Mouse (Mus musculus): ENCODE data around the gene Mansc4.

The Mansc4 gene

DNA sequence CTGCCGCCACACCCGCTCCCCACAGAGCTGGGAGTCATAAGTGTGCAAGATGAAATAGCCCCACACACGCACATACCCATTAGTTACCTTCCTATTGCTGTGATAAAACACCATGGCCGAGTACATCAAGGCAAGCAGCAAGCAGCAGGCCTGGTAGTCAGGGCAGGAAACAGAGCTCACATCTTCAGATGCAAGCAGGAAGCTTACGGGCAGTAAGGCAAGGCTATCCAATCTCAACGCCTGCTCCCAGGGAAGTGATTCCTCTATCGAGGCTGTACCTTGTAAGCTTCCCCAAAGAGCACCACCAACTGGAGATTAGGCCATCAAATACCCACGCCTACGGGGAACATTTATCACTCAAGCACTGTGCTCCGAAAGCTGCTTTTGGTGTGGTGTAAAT is 6.9 kb downstream of the Mansc4 start:
- no peak for DNase-seq (ENCODE audit: extremely low read depth, low read depth)

DNA sequence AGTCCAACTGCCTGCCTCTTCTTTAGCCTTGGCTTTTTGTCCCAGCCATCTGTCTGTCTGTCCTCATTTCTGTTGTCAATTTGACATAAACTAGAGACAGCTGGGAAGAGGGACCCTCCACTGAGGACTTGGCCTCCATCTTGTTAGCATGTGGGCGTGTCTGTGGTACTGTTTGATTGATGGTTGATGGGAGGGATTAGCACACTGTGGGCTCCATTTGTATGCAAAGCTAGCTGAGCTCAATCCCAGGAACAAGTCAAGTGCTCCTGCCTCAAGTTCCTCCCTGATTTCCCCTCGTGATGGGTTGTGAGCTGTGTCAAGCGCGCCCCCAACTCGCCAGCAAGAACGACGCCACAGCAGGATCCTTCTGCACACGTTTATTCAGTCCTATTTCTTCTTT is 10.0 kb downstream of the Mansc4 start:
- DNase-seq (ENCODE audit: extremely low read depth, low read depth) = no peak

DNA sequence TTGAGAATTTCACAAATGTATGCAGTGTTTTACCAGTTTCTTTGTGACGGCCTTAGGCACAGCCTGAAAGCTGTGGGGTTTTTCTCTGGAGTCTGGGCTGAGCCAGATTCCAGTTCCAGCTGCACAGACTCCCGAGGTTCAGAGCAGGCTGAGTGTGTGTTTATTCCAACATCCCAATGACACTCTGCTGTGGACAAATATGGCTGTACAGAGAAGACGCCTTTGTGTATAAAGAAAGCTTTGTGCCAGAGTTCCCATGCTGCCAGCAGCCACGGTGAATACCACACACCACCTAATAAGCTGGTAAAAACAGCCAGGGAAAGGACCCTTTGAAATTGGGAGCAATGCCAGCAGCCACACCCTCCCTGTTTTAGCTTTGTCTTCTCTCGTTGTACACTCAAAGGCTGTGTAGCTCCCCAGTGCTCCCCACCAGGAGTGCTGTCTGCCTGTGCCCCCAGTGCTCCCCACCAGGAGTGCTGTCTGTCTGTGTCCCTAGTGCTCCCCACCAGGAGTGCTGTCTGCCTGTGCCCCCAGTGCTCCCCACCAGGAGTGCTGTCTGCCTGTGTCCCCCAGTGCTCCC is 10.9 kb downstream of the Mansc4 start:
- no peak for DNase-seq (ENCODE audit: extremely low read depth, low read depth)

DNA sequence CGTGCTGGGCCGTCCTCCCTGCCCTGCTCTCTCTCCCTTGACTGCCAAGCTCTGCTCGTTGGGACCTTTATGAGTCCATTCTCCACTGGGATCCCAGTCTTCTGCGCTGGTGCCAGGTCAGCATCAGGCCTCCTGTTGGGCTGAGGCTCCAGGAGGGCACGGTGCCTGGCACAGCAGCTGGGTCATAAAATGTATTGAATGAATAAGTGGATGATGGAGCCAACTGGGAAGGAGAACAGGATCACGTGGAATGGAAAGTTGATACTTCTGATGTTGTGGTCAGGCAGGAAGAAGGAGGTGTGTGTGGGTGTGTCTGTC is 21.9 kb downstream of the Mansc4 start:
- no peak for DNase-seq (ENCODE audit: extremely low read depth, low read depth)

DNA sequence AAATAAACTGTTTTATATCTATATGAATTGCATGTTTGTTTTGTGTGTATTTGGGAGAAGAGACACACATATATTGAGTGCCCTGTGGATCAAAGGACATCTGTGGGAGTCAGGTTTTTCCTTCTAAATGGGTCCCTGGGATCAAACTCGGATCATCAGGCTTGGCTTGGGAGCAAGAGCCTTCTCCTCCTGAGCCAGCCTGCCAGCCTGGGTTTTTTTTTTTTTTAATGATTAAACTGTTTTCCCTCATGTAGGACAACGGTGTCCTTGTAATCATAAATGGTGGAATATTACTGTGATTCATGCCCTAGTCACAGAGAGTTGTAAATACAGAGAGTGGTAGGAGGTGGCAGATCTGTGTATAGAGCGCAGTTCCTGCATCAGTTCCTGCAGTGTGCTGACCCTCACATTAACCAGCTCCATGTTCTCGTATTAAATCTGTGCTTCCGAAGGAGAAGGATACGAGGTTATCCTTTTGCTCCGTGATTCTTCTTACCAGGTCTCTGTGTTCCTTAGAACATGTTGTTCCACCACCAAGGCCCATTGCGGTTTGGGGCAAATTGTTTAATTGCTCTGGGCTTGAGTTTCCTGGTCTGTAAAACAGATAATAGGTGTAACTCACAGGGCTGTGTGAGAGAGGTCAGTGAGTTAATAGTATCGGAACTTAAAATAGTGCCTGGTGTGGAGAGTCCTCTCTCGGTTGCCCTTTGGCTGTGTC is 22.4 kb downstream of the Mansc4 start:
- no peak for DNase-seq (ENCODE audit: extremely low read depth, low read depth)

DNA sequence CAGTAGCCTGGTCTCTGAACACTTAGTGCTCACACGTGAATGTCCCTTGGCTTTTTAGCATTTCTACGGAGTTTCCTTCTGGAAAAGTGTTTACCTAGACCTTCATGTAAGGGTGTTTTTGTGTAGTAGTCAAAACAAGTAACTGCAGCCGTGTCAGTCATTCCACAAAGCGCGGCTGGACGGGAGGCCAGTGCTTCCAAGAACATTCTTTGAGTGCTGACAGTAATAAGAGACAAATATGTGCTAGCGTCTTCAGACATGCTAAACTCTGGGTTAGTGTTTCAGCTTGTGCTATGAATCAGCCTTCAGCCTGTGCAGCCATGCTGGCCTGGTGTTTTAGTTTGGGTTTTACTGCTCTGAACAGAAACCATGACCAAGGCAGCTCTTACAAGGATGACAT is 24.1 kb downstream of the Mansc4 start:
- no peak for DNase-seq (ENCODE audit: extremely low read depth, low read depth)

DNA sequence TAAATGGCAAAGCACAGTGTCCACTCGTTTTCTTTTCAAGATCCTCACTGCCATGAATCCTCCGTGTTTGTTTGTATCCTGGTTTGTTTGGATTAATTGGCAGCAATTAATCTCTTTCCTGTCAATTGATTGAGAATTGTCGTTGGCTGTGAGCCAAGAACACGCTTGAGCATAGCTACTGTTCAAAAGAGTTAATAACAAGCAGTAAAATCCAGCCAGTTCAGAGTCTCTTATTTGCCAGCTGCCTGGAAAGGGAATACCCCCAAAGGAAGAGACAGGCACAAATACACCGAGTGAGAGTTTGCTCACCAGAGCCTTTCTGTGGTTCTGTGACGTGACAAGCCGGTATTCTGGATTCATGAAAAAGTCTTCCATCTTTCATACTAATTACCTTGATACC is 24.8 kb downstream of the Mansc4 start:
- no peak for DNase-seq (ENCODE audit: extremely low read depth, low read depth)

DNA sequence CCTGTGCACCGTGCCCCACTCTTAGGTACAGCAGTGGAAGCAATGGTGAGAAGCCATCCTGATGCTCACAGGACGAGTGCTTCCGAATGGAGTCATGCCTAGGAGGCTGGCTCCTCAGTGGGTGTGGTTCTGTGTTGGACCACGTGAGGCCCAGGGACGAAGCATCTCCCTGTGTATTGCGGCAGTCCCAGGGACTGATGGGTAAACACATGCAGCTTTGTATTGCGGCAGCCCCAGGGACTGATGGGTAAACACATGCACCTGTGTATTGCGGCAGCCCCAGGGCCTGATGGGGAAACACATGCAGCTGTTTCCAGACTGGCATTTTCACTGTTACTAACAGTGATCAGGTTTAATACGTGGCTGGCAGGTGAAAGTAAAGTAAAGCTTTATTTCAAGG is 25.2 kb downstream of the Mansc4 start:
- DNase-seq (ENCODE audit: extremely low read depth, low read depth) = no peak

DNA sequence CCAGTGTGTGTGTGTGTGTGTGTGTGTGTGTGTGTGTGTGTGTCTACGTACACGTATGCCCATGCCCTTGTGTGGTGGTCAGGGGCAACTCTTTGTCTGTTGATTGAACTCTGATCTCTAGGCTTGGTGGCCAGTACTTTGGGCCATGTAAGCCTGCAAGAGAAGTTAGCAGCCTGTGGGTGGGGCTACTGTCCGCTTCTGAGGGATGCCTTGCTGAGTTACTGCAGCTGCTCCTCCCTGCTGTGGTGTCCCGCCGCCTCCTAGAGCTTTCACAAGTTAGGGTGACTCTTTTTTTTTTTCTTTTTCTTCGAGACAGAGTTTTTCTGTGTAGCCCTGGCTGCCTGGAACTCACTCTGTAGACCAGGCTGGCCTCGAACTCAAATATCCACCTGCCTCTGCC is 27.5 kb downstream of the Mansc4 start:
- no peak for DNase-seq (ENCODE audit: extremely low read depth, low read depth)

DNA sequence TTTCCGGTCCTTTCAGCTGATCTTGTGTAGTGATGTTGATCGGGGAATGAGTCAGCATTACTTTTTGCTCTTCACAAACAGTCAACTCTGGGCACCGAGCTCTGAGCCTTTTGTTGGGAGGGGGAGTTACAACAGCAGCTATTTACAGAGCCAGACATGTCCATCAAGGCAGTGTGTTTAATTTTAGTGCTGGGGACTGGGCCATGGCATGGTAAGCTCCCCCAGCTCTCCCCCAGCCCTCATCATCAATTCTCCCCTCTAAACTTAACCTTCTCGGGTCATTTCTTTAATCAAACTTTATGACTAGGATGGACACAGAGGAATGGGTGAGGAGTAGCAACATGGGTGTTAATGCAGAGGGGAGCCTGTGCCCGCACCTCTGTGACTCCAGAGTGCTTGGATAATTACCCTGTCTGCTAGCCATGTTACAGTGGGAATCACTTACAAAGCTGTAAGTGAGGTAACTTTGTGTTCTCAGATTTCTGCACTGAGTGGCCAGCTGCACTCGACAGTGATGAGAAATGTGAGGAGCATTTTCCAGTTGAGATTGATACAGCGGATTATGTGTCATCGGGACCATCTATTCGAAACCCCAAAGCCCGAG is 31.4 kb downstream of the Mansc4 start:
- no peak for DNase-seq (ENCODE audit: extremely low read depth, low read depth)

DNA sequence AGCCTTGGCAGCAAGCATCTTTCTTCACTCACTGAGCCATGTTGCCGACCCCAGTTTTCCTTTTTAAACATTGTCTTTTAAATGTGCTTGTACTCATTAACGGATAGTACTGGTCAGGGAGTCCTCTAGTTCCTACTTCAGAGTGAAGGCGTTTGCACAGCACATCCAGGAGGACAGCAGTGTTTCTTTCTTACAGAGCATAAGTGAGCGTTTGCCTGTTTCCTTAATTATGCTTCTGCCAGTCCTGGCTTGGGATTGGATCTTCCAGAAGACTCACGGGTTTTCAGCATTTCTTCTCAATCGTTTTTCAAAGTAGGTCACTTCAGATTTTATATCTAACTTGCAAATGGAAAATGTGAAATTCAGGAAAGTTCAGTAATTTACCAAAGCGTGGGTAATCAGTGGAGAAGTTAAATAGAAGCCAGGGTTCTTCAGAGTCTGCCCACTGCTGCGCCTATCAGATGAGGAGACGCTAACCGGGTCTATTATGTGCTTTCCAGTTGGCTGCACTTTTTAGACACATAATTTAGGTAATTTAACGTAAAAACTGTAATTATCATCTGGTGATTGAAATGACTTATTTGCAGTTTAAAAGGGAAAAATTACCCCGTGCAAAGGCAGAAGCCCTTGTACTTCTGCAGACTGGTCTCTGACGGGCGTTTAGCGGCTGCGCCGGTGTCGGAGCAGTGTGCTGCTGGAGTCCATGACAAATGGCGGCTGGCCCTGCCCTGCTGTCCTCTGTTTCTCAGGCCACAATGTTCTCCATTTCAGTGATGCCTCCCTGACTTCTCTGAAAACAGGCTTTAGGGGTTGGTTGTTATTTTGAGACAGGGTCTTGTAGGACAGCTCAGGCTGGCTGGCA is 32.8 kb downstream of the Mansc4 start:
- DNase-seq (ENCODE audit: extremely low read depth, low read depth) = no peak

DNA sequence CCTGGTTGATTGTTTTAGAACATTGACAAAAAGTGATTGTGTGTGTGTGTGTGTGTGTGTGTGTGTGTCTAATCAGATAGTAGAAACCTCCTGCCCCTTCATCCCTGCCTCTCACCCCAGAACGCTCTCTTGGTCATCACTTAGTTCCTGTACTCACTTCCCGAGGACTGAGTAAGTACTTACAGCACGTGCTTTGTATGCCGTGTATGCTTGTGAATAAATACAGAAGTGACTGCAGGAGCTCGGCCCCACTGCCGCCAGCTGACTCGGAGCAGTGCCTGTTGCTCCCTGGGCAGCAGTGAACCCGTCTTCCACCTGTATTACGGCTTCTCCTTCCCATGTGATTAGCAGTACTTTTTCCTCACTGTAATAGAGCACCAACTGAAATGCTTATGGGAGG is 34.4 kb downstream of the Mansc4 start:
- no peak for DNase-seq (ENCODE audit: extremely low read depth, low read depth)

DNA sequence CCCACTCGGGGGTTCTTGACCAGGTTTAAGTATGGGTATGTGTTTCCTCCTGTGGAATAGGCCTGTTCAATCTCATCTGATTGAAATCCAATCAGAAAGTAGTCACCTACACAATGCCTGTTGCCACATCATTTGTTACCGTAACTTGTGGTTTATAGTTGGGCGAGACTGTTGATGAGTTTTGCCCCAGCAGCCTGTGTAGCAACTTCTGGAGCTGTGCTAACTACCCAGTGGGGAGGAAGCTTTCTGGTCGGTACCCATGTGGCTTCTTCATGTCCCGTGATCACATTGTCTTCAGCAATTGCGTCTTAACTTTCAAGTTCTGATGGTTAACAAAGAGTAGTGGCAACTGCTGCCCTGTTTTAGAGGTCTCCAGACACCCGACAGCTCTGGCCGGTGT is 35.2 kb downstream of the Mansc4 start:
- DNase-seq (ENCODE audit: extremely low read depth, low read depth) = no peak

DNA sequence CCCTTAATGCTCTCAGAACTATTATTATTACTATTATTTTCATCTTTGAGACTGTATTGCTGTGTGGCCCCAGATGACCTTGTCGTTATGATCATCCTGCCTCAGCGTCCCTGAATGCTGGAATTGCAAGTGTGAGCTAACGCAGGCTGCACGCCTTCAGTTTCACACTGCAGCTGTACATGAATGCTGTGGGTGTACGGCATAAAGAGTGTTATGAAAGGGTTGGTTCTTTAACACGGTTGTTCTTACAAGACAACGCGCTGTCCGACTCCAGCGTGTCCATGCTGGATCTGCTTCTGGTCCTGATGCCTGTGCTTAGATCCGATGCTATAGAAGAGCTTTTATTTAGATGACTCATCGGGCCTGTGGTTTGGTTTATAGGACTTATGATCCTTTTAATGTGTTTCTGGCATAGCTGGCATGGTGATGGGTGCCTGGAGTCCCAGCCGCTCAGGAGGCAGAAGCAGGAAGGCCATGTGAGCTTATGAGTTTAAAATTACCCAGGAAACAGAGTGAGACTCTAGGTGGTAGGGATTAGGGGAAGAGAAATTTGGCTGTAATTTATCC is 37.5 kb downstream of the Mansc4 start:
- DNase-seq (ENCODE audit: extremely low read depth, low read depth) = no peak

DNA sequence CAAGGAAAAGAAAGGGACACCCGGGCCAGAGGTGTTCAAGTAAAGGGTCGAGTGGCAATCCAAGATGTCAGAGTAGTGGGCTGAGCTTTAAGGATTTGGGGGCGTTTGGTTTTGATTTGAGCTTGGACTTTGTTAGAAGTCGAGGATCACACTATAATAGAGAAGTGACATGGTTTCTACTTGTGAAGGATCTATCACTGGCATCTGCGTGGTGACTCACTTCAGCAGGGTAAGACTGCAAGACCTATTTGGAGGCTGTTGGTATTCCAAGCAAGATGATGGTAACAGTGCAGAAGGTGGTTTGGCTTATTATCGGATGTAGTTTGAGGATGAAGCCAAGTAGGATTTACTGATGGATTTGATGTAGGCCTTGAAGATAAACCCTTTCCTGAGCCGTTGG is 43.2 kb downstream of the Mansc4 start:
- DNase-seq (ENCODE audit: extremely low read depth, low read depth) = peak; percentile 39

DNA sequence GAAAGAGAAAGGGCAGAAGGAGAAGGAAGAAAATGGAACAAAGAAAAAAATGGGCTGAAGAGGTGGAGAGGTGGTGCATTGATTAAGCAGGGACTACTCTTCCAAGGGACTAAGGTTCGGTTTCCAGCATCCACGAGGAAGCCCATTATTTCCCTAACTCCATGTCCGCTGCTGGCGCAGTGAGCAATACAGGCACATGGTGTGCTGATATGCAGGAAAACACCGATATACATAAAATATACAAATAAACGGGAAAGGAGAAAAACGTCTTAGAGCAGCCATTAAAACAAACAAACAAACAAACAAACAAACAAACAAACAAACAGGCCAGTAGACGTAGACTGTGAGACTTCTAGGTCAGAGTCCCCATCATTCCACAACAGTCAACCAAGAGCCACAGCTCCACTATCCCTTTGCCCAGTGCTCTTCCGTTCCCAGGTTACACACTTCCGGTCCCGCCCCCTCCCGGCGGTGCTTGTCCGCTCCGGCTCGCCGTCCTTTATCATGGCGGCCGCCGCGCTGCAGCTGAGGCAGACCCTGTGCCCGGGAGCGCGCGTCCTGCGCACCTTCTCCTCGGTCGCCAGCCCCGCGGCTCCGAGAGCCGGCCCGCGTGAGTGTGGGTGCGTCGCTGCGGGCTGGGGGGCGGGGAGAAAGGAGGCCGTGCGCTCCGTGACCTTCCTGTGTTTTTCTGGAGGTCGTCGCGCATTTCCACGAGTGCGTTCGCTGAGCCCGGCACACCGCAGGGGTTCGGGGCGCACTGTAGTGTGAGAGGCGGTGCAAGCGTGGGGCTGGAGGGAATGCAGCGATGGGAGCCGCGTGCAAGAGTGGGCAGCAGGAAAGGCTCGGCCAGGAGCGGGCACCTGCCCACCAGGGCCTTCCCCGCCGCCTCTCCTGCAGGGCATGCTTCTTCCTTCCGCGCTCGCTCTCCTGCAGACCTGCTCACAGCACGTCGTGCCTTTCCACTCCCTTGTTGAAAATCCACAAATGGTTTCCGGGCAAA is 44.2 kb downstream of the Mansc4 start, which contains the start of gene Mrps35:
Mrps35 (plus strand) TSS at position 474 of the 1,000 bp plus-strand sequence.
- DNase-seq (ENCODE audit: extremely low read depth, low read depth) = peak; percentile 79

DNA sequence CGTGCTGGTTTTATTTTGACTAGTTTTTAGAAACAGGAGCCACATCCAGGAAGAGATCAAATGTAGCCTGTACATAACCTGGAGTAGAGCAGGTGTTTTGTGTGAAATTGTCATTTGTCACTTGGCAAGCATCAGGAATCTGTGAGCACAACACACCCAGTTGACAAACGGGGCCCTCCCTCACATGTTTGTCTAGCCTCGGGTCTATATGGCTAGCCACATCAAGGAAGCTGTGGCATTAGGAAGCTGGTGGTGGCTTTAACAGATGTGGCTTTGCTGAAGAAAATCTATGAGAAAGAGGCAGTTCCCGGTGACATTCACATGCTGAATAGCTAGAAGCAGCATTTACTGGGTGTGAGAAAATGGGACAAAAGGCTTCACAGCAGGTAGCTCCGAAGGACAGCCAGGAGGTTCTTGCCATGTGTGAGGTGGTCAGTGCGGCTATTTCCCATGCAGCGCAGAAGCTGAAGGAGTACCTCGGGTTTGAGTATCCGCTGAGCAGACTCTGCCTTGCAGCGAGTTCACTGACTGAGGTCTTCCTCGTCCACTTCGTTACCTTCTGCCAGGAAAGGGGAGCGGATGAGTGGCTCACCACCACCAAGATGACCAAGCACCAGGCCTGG is 54.4 kb downstream of the Mansc4 start, which contains the start of gene Rep15:
Rep15 (plus strand) TSS at position 282 of the 623 bp plus-strand sequence.
- DNase-seq (ENCODE audit: extremely low read depth, low read depth) = no peak

DNA sequence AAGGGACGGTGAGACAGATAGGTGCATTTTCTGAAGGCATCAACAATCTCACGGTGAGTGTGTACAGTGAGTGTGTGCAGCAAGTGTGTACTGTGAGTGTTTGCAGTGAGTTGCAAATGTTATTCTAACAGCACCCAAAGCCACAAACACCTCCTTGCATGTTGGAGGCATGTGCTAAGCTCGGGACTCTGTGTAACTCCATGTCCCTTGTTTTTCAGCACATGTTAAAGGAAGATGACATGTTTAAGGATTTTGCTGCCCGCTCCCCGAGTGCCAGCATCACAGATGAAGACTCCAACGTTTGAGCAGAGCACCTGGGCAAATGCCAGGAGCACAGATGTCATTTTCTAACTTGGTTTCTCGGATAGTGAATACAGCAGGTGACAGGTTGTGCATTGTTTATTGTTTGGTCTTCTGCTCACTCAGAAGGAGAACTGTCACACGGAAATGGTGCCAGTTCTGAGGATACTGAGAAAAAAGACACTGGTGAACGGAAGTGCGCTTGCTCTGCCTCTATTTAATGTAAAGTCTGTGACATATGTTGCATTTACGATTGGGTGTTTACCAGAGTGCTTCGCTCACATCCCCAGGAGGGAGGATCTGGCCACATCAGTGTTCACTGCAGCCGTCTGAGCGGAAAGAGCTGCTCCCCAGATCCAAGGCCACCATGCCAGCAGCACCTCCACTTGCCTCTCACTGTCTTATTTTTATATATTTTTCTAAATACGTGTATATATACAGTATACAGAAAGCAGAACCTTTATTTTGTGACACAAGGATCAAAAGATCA is 56.5 kb downstream of the Mansc4 start:
- DNase-seq (ENCODE audit: extremely low read depth, low read depth) = no peak

DNA sequence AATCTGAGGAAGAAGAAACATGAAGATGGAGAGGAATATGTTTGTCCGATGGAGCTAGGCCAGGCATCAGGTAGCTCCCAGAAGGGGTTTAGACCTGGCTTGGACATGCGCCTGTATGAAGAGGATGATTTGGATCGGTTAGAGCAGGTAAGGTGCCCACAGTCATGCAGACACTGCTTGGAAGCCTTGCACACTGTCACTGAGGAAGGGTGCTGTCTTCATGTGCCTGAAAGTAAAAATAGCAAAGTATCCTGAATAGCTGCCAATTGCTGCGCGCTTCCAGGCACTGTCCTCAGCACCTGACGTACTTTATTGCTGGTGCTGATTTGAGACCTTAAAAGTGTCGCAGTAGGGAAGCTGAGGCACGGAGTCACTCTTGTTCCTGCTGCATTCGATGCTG is 57.2 kb downstream of the Mansc4 start:
- no peak for DNase-seq (ENCODE audit: extremely low read depth, low read depth)

Data from MEL-GATA-1-ER (cell line).